Mouse (Mus musculus) cerebellum, adult 11-12 months (tissue): ENCODE results near the gene Taf9b.
"Not testable (repeated sequence)": the region's sequence is repeated elsewhere in the genome, so short reads cannot be mapped to it uniquely, and the experiment has no call there.

Experiments
- DNase-seq: peaks from one replicate; pipeline ENCODE4 v3.0.0; 2022

Gene Taf9b

GRCm38 (mm10) chrX:106221058-106221457, at the start of gene Taf9b:
Taf9b (minus strand) TSS chrX:106221158.
- DNase-seq, result no peak

- DNase-seq, result no peak
Measured at GRCm38 (mm10) chrX:106255276-106255675, 34.3 kb upstream of the Taf9b start, which contains the start of gene Fnd3c2. Fnd3c2 (minus strand) TSS chrX:106255376.

- peak; percentile 88 for DNase-seq
Measured at GRCm38 (mm10) chrX:106219171-106220032, 1.6 kb downstream of the Taf9b start.

GRCm38 (mm10) chrX:106209100-106209499, 11.9 kb downstream of the Taf9b start:
- no peak for DNase-seq

DNA sequence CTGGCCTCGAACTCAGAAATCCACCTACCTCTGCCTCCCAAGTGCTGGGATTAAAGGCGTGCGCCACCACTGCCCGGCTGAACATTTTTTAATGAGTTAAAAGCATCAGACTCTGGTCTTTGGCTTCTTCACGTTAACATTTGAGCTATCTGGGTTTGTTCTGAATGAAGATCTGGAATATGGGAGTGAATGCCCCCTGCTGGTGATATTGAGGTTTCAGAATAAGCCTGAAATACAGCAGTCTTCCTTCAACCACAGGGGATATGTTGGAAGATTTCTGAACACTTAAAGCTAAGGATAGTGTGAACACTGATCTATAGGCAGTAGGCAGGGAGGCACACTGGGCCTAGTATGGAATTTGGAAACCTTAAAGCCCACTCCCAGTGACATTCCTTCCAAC, 22.1 kb downstream of the Taf9b start:
- DNase-seq, result no peak

- no peak for DNase-seq
Measured at GRCm38 (mm10) chrX:106197308-106197707, 23.6 kb downstream of the Taf9b start.

DNA sequence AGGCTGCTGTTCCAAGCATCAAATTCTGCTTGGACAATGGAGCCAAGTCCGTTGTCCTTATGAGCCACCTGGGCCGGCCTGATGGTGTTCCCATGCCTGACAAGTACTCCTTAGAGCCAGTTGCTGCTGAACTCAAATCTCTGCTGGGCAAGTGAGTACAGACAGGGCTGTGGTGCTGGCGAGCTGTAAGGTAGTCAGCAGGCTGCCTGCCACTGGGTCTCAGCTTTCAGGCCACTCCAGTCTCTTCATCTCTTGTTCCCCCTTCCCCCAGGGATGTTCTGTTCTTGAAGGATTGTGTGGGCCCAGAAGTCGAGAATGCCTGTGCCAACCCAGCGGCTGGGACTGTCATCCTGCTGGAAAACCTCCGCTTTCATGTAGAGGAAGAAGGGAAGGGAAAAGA, 26.6 kb downstream of the Taf9b start:
- DNase-seq, result not testable (repeated sequence)

GRCm38 (mm10) chrX:106190091-106190490, 30.9 kb downstream of the Taf9b start:
- DNase-seq, result no peak

DNA sequence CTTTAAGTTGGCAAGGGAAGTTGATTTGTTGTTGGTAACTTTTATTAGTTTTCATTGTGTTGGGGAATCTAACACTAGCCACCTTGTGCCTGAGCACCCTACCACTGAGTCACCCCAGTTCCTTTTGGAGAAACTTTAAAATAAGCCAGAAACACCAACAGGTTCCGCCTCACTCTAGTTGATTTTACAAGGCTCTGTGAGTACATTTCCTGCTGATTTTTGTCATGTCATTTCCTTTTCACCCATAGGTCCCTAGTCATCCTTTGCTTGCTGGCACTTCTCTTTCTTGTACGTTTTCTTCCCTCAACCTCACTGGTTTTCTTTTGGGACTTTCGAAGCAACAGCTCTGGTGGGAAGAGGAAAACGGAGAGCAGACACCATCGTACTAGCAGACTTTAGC, 31.6 kb downstream of the Taf9b start:
- DNase-seq, result no peak

GRCm38 (mm10) chrX:106187737-106188136, 33.2 kb downstream of the Taf9b start:
- DNase-seq, result peak; percentile 47

DNA sequence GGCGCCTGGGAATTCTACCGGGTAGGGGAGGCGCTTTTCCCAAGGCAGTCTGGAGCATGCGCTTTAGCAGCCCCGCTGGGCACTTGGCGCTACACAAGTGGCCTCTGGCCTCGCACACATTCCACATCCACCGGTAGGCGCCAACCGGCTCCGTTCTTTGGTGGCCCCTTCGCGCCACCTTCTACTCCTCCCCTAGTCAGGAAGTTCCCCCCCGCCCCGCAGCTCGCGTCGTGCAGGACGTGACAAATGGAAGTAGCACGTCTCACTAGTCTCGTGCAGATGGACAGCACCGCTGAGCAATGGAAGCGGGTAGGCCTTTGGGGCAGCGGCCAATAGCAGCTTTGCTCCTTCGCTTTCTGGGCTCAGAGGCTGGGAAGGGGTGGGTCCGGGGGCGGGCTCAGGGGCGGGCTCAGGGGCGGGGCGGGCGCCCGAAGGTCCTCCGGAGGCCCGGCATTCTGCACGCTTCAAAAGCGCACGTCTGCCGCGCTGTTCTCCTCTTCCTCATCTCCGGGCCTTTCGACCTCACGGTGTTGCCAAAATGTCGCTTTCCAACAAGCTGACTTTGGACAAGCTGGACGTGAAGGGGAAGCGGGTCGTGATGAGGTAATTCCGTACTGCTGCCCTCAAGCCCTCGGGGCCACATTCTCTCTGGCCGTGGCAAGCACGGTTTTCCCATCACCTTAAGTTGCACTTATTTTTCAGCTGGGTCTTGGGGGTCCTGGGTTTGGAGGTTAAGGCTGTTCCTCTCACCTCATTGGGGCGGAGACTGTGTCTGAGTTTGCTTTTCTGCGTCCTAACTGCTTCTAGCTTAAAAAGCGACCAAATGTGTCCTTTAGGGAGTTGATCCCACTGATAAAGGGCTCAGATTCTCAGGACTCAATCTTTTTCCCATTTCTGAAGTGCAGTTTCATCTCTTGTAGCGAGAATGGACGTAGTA, 34.0 kb downstream of the Taf9b start, which contains the start of gene Pgk1:
TSS of gene Pgk1 (plus strand) at position 388 of the 937 bp plus-strand sequence.
- peak; percentile 97 for DNase-seq

DNA sequence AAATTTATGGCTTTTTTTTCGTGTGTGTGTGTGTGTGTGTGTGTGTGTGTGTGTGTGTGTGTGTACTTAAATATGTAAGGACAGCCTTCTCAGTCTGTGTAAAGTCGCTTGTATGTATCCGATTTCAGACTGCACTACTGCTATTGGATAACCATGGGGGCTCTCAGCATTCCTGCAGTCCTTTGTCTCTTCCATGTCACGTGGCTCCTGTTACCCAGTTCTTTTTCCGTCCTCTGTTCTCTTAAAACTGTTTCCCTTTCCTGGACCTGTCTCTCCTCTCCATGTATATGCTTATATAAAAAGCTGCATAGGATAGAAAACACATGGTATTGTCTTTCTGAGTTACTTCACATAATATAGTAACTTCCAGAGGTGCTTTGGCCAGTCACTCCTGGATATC, 35.3 kb downstream of the Taf9b start:
- no peak for DNase-seq

GRCm38 (mm10) chrX:106184279-106184678, 36.7 kb downstream of the Taf9b start:
- no peak for DNase-seq

DNA sequence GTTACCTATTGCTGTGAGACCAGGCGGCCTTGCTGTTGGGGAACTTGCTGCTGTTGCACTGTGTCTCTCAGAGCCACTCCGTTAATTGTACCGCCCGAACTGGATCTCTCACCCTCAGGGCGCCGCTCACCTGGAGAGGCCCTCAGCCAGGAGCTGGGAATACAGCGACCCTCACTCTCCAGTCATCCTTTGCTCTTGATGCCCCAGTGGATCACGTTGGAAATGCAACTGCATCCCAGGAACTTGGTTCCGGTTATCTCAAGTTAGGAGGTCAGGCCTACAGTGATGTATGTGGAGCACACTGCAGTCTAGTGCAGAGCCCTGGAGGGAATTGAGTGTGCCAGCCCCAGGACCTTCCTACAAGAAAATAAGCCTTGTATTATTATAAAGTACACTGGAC, 44.6 kb downstream of the Taf9b start:
- DNase-seq, result no peak

GRCm38 (mm10) chrX:106171853-106172154, 49.2 kb downstream of the Taf9b start:
- no peak for DNase-seq

DNA sequence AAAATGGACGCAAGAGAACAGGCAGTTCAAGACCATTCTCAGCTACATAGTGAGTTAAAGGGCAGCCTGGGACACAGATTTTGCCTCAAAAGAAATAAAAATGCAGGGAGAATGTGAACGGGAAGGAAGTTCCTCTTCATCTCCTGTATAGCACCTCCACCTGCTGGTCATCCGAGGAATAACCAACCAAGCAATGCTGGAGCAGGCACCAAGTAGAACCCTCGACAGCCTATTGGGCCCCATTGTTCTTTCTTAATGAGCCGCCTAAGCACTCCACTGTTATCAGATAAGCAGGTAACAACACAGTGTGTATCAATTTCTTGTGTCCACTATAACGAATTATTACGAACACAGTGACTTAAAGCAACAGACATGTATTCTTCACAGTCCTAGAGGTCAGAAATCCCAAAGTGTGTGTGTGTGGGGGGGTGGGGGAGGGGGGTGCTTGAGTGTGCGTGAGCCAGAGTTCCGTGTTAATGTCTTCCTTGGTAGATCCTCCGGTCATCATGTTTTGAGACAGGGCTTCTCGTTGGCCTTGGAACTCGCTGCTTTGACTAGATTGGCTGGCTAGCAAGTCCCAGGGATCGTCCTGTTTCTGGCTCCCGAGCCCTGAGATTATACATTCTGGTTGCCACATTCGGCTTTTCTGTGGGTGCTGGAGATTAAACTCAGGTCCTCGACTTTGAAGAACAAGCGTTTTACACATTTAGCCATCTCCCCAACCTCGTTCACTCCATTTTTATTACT, 49.7 kb downstream of the Taf9b start:
- DNase-seq, result peak; percentile 61

GRCm38 (mm10) chrX:106165089-106165488, 55.9 kb downstream of the Taf9b start:
- DNase-seq, result no peak

DNA sequence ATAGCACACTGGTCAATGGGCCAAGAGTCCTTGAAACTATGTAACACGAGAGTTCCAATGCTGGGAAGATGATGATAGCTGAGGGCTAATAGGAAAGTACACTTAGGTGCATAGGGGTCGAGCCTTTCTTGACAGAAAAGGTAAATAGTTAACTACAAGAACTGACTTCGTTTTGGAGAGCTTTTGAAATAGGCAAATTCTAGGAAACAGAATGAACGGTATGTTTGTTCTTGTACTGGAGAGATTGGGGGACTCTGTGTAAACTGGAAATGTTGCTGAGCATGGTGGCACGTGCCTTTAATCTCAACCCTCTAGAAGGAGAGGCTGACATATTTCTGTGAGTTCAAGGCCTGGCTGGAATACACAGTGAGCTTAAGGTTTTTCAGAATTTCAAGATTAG, 56.4 kb downstream of the Taf9b start:
- DNase-seq, result no peak

DNA sequence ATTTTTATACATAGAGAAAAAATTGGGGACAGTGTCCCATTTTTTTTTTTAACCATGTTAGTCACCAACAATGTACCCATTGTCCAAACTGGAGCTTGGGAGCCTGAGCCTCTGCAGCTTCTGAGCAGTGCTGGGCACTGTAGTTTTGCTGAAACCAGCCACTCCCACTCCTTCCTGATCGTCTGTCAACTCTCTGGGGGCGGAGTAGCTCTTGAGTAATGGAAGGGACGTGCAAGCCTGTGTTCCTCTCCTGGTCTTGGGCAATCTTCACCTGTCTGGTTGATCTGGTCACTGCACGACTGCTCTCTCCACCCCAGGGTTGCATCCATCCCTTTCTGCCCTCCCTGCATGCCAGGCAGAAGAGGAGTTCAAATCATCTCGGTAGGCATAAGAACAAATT, 57.0 kb downstream of the Taf9b start:
- DNase-seq, result no peak
